ENCODE assay signal across 8 mouse cellular contexts in the genomic region with DNA sequence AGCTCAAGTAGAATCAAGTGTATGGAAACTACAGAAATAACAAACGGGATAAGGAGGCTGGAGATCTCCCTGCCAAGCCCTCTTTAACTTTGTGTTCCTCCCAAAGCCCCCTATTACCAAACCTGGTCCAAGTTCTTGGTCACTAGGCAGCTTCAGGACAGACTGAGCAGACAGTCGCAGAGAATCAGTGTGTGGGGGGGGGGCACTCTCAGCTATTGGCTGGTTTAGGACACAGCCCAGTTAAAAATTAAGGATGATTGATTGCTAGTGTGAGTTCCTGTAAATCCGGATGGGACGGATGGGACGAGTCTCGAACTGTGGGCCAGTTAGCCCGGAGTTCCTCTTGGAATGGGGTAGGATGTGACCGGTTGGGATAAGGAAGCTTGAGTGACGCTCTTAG. TPM values are rescaled to one million over a fixed set of nuclear protein-coding genes. Genes with fewer than 3 reads are reported as not detected.
DNase-seq lines count a peak whose midpoint lies in the region; ATAC-seq lines count a peak whose summit lies in the region.

A gene (minus strand): TSS at position 204 of the 400 bp plus-strand sequence.

- ATAC-seq in limb, embryonic 11.5 days (ENCODE audit: insufficient number of reproducible peaks, low FRiP score, low TSS enrichment, low read depth), result peak; percentile 36; the same call in 1 of the 2 replicates
- no peak for ATAC-seq in neural tube, embryonic 15.5 days (ENCODE audit: low FRiP score)

- no peaks in the 10 kb centered on the region for H3K9me3 ChIP-seq in heart, embryonic 10.5 days
- H3K9me3 ChIP-seq in limb, embryonic 11.5 days (ENCODE audit: control insufficient read depth, low read length), result no peaks in the 10 kb centered on the region
- no peaks in the 10 kb centered on the region for H3K9me3 ChIP-seq in neural tube, embryonic 15.5 days (replicated peaks)

- H3K4me3 ChIP-seq in heart, embryonic 10.5 days, result peak within 1 kb of the TSS; percentile 57
- H3K4me3 ChIP-seq in limb, embryonic 11.5 days (ENCODE audit: low read depth, low read length), result peak within 1 kb of the TSS; percentile 6; the same call in 1 of the 2 replicates
- H3K4me3 ChIP-seq in neural tube, embryonic 15.5 days (replicated peaks), result peak within 1 kb of the TSS; percentile 29

- peak within 1 kb of the TSS; percentile 33 for H3K4me2 ChIP-seq in limb, embryonic 11.5 days (ENCODE audit: low read depth, severe bottlenecking)
- H3K4me2 ChIP-seq in neural tube, embryonic 15.5 days, result peak within 1 kb of the TSS; percentile 58

- H3K9ac ChIP-seq in limb, embryonic 11.5 days (ENCODE audit: low read length), result peak within 1 kb of the TSS; percentile 9; the same call in 1 of the 2 replicates
- H3K9ac ChIP-seq in neural tube, embryonic 15.5 days (replicated peaks), result peak within 1 kb of the TSS; percentile 38; the same call in 1 of the 2 replicates

- H3K36me3 ChIP-seq in heart, embryonic 10.5 days, result no peaks in the 10 kb centered on the region
- H3K36me3 ChIP-seq in limb, embryonic 11.5 days (ENCODE audit: control insufficient read depth, insufficient read depth, low read length), result no peaks in the 10 kb centered on the region
- H3K36me3 ChIP-seq in neural tube, embryonic 15.5 days, result no peaks in the 10 kb centered on the region

- H3K27ac ChIP-seq in heart, embryonic 10.5 days, result peak within 1 kb of the TSS; percentile 88
- H3K27ac ChIP-seq in limb, embryonic 11.5 days (replicated peaks; ENCODE audit: low read depth, low read length), result no peak within 1 kb of the TSS
- H3K27ac ChIP-seq in neural tube, embryonic 15.5 days (replicated peaks), result no peak within 1 kb of the TSS

- DNase-seq in kidney, postnatal 10 days, result peak; percentile 46
- DNase-seq in kidney, adult 18-20 months, result no peak
- DNase-seq in embryo, embryonic 11 days, result peak; percentile 27
- no peak for DNase-seq in heart, embryonic 10.5 days (ENCODE audit: low spot score)
- DNase-seq in limb, embryonic 11.5 days (ENCODE audit: low spot score), result no peak
- DNase-seq in layer of hippocampus, postnatal 14 days (ENCODE audit: low spot score in 2 of 2), result no peak
- no peak for DNase-seq in c-Kit-positive CD71-positive TER-119-positive erythroid progenitor cells, embryonic 14.5 days (ENCODE audit: low spot score)

- WGBS in heart, embryonic 10.5 days, result 59% methylated on average over 9 of the region's 9 CpGs
- 67% methylated on average over 9 of the region's 9 CpGs for WGBS in limb, embryonic 11.5 days
- 49% methylated on average over 9 of the region's 9 CpGs for WGBS in neural tube, embryonic 15.5 days

- peaks cover 15% of the 10 kb centered on the region for H3K4me1 ChIP-seq in heart, embryonic 10.5 days
- H3K4me1 ChIP-seq in limb, embryonic 11.5 days (ENCODE audit: control insufficient read depth, insufficient read depth, low read length), result peaks cover 4% of the 10 kb centered on the region; the same call in 1 of the 2 replicates
- peaks cover 10% of the 10 kb centered on the region for H3K4me1 ChIP-seq in neural tube, embryonic 15.5 days

- H3K27me3 ChIP-seq in heart, embryonic 10.5 days (ENCODE audit: insufficient read depth, poor library complexity, severe bottlenecking), result 0 out of 2 replicates have a peak, but pooled peaks cover 4% of the 10 kb centered on the region
- H3K27me3 ChIP-seq in limb, embryonic 11.5 days (ENCODE audit: control insufficient read depth, insufficient read depth, low read length), result no peaks in the 10 kb centered on the region
- no peaks in the 10 kb centered on the region for H3K27me3 ChIP-seq in neural tube, embryonic 15.5 days (replicated peaks)

RNA-seq across cellular contexts. Expression of the gene that starts here (rescaled TPM):
- 22.0 and 28.5 TPM in 2 replicates for polyA plus RNA-seq in heart, embryonic 10.5 days (2016; fragmentation: Nextera tagmentation; extraction: Ambion mirVana)
- 12.4 and 13.3 TPM in 2 replicates for polyA plus RNA-seq in limb, embryonic 11.5 days (2014; fragmentation: Nextera tagmentation; extraction: Ambion mirVana)
- 33.1 and 38.3 TPM in 2 replicates for polyA plus RNA-seq in neural tube, embryonic 15.5 days (2015; fragmentation: Nextera tagmentation; extraction: Ambion mirVana)
- total RNA-seq in layer of hippocampus, postnatal 14 days (2021), result 10 to 100 TPM in 1 of 2 experiments, 1 to 10 TPM in 1; 6.8 to 10.6 TPM

Comparison
In these comparisons a context has a peak if more than half of its experiments do, and no peak if none do; other contexts are left out.
1. DNase-seq: peak in kidney, postnatal 10 days (single experiment) and embryo, embryonic 11 days (single experiment); none in kidney, adult 18-20 months (single experiment), heart, embryonic 10.5 days (single experiment), limb, embryonic 11.5 days (single experiment), layer of hippocampus, postnatal 14 days (0 of 2) and c-Kit-positive CD71-positive TER-119-positive erythroid progenitor cells, embryonic 14.5 days (single experiment).
2. H3K4me3 ChIP-seq: peak in every context shown above with its lines; median percentile 57 in heart, embryonic 10.5 days; 29 in neural tube, embryonic 15.5 days; 6 in limb, embryonic 11.5 days.